Mouse (Mus musculus) liver, postnatal 0 days (tissue): ENCODE measurements around the gene Gys1. TPM values are rescaled to one million over a fixed set of nuclear protein-coding genes. Genes with fewer than 3 reads are reported as not detected.
"Not testable (repeated sequence)": the region's sequence is repeated elsewhere in the genome, so short reads cannot be mapped to it uniquely, and the experiment has no call there.

Experiments
- ATAC-seq: fragments of 200-750 bp; cut with Nextera tagmentation; 2 replicates; pipeline ENCODE4 v1.8.0; 2017; ENCODE audit warnings: mild to moderate bottlenecking, moderate library complexity
- DNase-seq: peaks from one replicate; pipeline ENCODE4 v3.0.0-alpha.2; 2016
- H3K27ac ChIP-seq: fragments of 300-500 bp; sonication (generic); 2 replicates; pipeline ENCODE4 v1.5.1; 2014; ENCODE audit warnings: antibody characterized with exemption, moderate library complexity, mild to moderate bottlenecking, low read depth
- H3K27me3 ChIP-seq: fragments of 300-500 bp; sonication (generic); 2 replicates; pipeline ENCODE4 v1.6.1; 2014; ENCODE audit warnings: low read length, control low read depth, mixed read lengths; ENCODE audit not compliant: insufficient read depth
- H3K36me3 ChIP-seq: fragments of 300-500 bp; sonication (generic); replicated peaks from 2 replicates; pipeline ENCODE4 v1.6.1; 2014; ENCODE audit warnings: mild to moderate bottlenecking, control low read depth, low read length, moderate library complexity, mixed read lengths; ENCODE audit not compliant: insufficient read depth
- H3K4me1 ChIP-seq: fragments of 300-500 bp; sonication (generic); 2 replicates; pipeline ENCODE4 v1.6.1; 2014; ENCODE audit warnings: antibody characterized with exemption, mild to moderate bottlenecking, control low read depth; ENCODE audit not compliant: insufficient read depth
- H3K4me2 ChIP-seq: fragments of 300-500 bp; sonication (generic); 2 replicates; pipeline ENCODE4 v1.6.1; 2014; ENCODE audit warnings: low read depth, mild to moderate bottlenecking, low read length, moderate library complexity, mixed read lengths
- H3K4me3 ChIP-seq: fragments of 300-500 bp; sonication (generic); 2 replicates; pipeline ENCODE4 v1.5.1; 2014; ENCODE audit warnings: low read depth, low read length
- H3K9ac ChIP-seq: fragments of 300-500 bp; sonication (generic); replicated peaks from 2 replicates; pipeline ENCODE4 v1.6.1; 2014; ENCODE audit warnings: mild to moderate bottlenecking, moderate library complexity
- H3K9me3 ChIP-seq: fragments of 300-500 bp; sonication (generic); 2 replicates; pipeline ENCODE4 v1.6.1; 2016; ENCODE audit warnings: mild to moderate bottlenecking, control low read depth, low read length, mixed read lengths
- CTCF ChIP-seq: sonication (generic); IDR thresholded peaks from 2 replicates; pipeline ENCODE4 v1.5.1; 2016; ENCODE audit warnings: antibody characterized with exemption, low read depth
- EP300 ChIP-seq: IDR thresholded peaks from 2 replicates; pipeline ENCODE4 v1.6.1; 2016; ENCODE audit warnings: antibody characterized with exemption, low read depth, mild to moderate bottlenecking
- WGBS: fragments of 180-500 bp; shearing (Covaris S2); extraction: QIAGEN DNeasy Blood & Tissue Kit; methylation state at CpG from one replicate; pipeline ENCODE4 v1.1.7; 2014; ENCODE audit not compliant: insufficient replicate concordance; 5-methylcytosine and 5-hydroxymethylcytosine counted together
- polyA plus RNA-seq: library from polyadenylated mRNA; unstranded; fragments of >200 nt; fragmentation: Nextera tagmentation; extraction: Ambion mirVana; gene quantifications from 2 replicates; pipeline ENCODE4 v1.2.1, GENCODE M21; 2015

Gys1 gene
- polyA plus RNA-seq: 3.3 TPM in 2 replicates

- H3K4me1 ChIP-seq: peaks cover 45% of the 10 kb centered on the region
- ATAC-seq: peak; percentile 96
- WGBS: under 1% methylated on average over 44 of the region's 45 CpGs
Observed at GRCm38 (mm10) chr7:45434203-45435015, at the start of gene Gys1. TSS of gene Gys1 (plus strand) at chr7:45434844.

GRCm38 (mm10) chr7:45386077-45386476 lies 48.6 kb upstream of the Gys1 start:
- TF ChIP-seq CTCF (0 out of 2 replicates have a peak, but pooled peaks have one; percentile 28), EP300 (no peak)
- H3K27ac ChIP-seq: no peak overlapping the region
- H3K4me3 ChIP-seq: no peak overlapping the region
- no peaks in the 10 kb centered on the region for H3K9me3 ChIP-seq
- no peak overlapping the region for H3K4me2 ChIP-seq
- no peak for ATAC-seq
- H3K9ac ChIP-seq: no peak overlapping the region
- H3K27me3 ChIP-seq: no peaks in the 10 kb centered on the region
- 87% methylated on average over 3 of the region's 3 CpGs for WGBS
- H3K36me3 ChIP-seq: peaks cover 97% of the 10 kb centered on the region
- no peaks in the 10 kb centered on the region for H3K4me1 ChIP-seq
- DNase-seq: no peak

More at GRCm38 (mm10) chr7:45434203-45435015, at the start of gene Gys1:
- Histone ChIP-seq H3K27ac (peak within 1 kb of the TSS; percentile 81), H3K4me3 (peak within 1 kb of the TSS; percentile 76), H3K27me3 (no peaks in the 10 kb centered on the region), H3K36me3 (peaks cover 18% of the 10 kb centered on the region), H3K4me2 (peak within 1 kb of the TSS; percentile 92), H3K9ac (peak within 1 kb of the TSS; percentile 75), H3K9me3 (no peaks in the 10 kb centered on the region)
- TF ChIP-seq EP300: peak; percentile 76
- peak; percentile 99 for TF ChIP-seq CTCF
- DNase-seq: peak; percentile 100

DNA sequence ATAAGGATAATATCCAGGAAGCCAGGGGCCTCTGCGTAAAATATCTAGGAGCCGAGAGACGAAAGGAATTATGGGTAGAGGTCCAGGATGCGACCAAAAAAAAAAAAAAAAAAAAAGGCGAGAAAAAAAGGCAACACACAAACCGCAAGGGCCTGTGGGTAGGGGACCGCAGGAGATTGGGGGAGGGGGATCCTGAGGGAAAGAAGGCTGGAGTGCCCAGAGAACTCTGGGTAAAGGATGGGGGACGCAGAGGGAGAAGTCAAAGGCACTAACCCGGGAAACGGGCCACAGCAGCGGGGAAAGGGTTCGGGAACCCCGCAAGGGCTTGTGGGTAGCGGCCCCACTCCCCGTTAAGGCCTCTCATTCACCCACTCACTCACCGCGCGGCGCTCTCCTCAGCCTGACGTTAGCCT lies 39.5 kb upstream of the Gys1 start:
- WGBS: 0% methylated on average over 19 of the region's 20 CpGs
- peak; percentile 67 for ATAC-seq

DNA sequence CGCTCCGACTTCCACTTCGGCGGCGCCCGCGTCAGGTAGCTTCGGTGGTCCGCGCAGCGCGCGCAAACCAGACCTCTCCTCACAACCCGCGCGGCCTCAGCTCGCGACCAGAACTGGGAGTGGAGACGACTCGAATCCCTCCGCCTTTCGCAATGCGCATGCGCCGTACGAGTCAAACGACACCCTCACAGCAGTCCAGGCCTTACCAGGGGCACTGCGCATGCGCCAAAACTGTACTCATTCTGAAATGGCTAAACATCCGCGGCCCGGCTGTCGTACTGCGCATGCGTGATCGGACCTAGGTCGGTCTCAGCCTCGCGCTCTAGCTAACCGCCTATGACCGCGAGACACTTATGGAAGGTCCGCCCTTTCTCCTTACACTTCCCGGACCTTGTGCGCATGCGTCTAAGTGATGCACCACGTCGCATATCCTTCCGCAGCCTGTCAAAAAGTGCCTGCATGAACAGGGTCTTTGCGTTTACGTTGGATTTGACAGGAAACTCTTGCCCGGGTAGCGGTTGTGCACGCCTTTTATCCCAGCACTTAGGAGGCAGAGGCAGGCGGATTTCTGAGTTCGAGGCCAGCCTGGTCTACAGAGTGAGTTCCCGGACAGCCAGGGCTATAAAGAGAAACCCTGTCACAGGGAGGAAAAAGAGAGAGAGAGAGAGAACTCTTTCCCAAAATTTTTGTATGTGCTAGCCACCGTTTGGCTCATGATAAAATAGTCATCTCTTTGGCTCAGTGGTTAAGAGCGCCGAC lies 38.9 kb upstream of the Gys1 start, which contains the start of gene Snrnp70:
Gene Snrnp70, minus strand, starts transcription at position 165 of the 759 bp plus-strand sequence.
- Histone ChIP-seq H3K27ac (peak within 1 kb of the TSS; percentile 96), H3K27me3 (no peaks in the 10 kb centered on the region), H3K9ac (peak within 1 kb of the TSS; percentile 94), H3K36me3 (peaks cover 25% of the 10 kb centered on the region), H3K9me3 (no peaks in the 10 kb centered on the region), H3K4me2 (peak within 1 kb of the TSS; percentile 92), H3K4me1 (peaks cover 16% of the 10 kb centered on the region), H3K4me3 (peak within 1 kb of the TSS; percentile 86)
- WGBS: under 1% methylated on average over 60 of the region's 60 CpGs
- DNase-seq (peak; percentile 100), ATAC-seq (peak; percentile 97)
- TF ChIP-seq EP300 (no peak), CTCF (no peak)

More for the DNA sequence above, 39.5 kb upstream of the Gys1 start:
- Histone ChIP-seq H3K4me3 (peak overlapping the region; percentile 86), H3K27ac (peak overlapping the region; percentile 96), H3K9me3 (no peaks in the 10 kb centered on the region), H3K27me3 (no peaks in the 10 kb centered on the region), H3K36me3 (peaks cover 32% of the 10 kb centered on the region), H3K9ac (peak overlapping the region; percentile 94), H3K4me2 (peak overlapping the region; percentile 92), H3K4me1 (peaks cover 16% of the 10 kb centered on the region)
- 0 out of 2 replicates have a peak, but pooled peaks have one; percentile 10 for TF ChIP-seq EP300
- no peak for TF ChIP-seq CTCF
- no peak for DNase-seq

GRCm38 (mm10) chr7:45396337-45396775 lies 38.3 kb upstream of the Gys1 start:
- not testable (repeated sequence) for H3K9me3 ChIP-seq, H3K27me3 ChIP-seq, DNase-seq
- peak; percentile 42 for TF ChIP-seq CTCF
- 0% methylated on average over 3 of the region's 3 CpGs for WGBS
- H3K4me3 ChIP-seq: peak overlapping the region; percentile 55
- H3K36me3 ChIP-seq: peaks cover 22% of the 10 kb centered on the region
- peak overlapping the region; percentile 51; the same call in 1 of the 2 replicates for H3K9ac ChIP-seq
- peak overlapping the region; percentile 66 for H3K4me2 ChIP-seq
- H3K4me1 ChIP-seq: peaks cover 16% of the 10 kb centered on the region
- peak; percentile 49 for ATAC-seq
- H3K27ac ChIP-seq: peak overlapping the region; percentile 66

GRCm38 (mm10) chr7:45396787-45397186 lies 37.9 kb upstream of the Gys1 start:
- WGBS: 60% methylated on average over 2 of the region's 2 CpGs
- H3K36me3 ChIP-seq: peaks cover 18% of the 10 kb centered on the region
- peaks cover 16% of the 10 kb centered on the region for H3K4me1 ChIP-seq
- no peaks in the 10 kb centered on the region for H3K9me3 ChIP-seq
- H3K4me2 ChIP-seq: no peak overlapping the region
- H3K27me3 ChIP-seq: no peaks in the 10 kb centered on the region
- H3K27ac ChIP-seq: no peak overlapping the region
- no peak overlapping the region for H3K4me3 ChIP-seq
- no peak for DNase-seq
- no peak for ATAC-seq
- H3K9ac ChIP-seq: no peak overlapping the region
- no peak for TF ChIP-seq EP300
- TF ChIP-seq CTCF: no peak
